Mouse (Mus musculus): ENCODE measurements around the gene Pold3. TPM values are rescaled to one million over a fixed set of nuclear protein-coding genes. Genes with fewer than 3 reads are reported as not detected.

The Pold3 gene
- total and polyA plus RNA-seq, 2 experiments from 2014 or later, result 14.6 to 21.0 TPM

- Histone ChIP-seq H3K9me3 (replicated peaks; ENCODE audit: control insufficient read depth, low read length) (no peaks in the 10 kb centered on the region), H3K9ac (replicated peaks; ENCODE audit: low read depth, low read length) (no peak overlapping the region), H3K4me3 (ENCODE audit: low read depth, low read length) (no peak overlapping the region), H3K4me2 (ENCODE audit: low read depth, low read length) (no peak overlapping the region), H3K27ac (ENCODE audit: low read depth) (no peak overlapping the region), H3K36me3 (replicated peaks; ENCODE audit: control insufficient read depth, insufficient read depth, low read length) (peaks cover 42% of the 10 kb centered on the region), H3K27me3 (ENCODE audit: control insufficient read depth, insufficient read depth, low read length) (no peaks in the 10 kb centered on the region), H3K4me1 (ENCODE audit: control insufficient read depth, insufficient read depth) (no peaks in the 10 kb centered on the region)
- 79% methylated on average over 7 of the region's 7 CpGs for WGBS
- ATAC-seq (ENCODE audit: insufficient read depth, low read depth), result no peak
- DNase-seq (ENCODE audit: low spot score), result no peak
- TF ChIP-seq EP300 (IDR thresholded peaks at IDR 0.05; ENCODE audit: low read depth) (no peak), CTCF (IDR thresholded peaks at IDR 0.05; ENCODE audit: low read depth) (no peak)
These were observed 7.5 kb downstream of the Pold3 start for GRCm38 (mm10) chr7:100113821-100114220.

GRCm38 (mm10) chr7:100111506-100111905 is 9.9 kb downstream of the Pold3 start:
- Histone ChIP-seq H3K27ac (ENCODE audit: low read depth) (no peak overlapping the region), H3K4me3 (ENCODE audit: low read depth, low read length) (no peak overlapping the region), H3K9me3 (replicated peaks; ENCODE audit: control insufficient read depth, low read length) (no peaks in the 10 kb centered on the region), H3K9ac (replicated peaks; ENCODE audit: low read depth, low read length) (no peak overlapping the region), H3K4me1 (ENCODE audit: control insufficient read depth, insufficient read depth) (no peaks in the 10 kb centered on the region), H3K27me3 (ENCODE audit: control insufficient read depth, insufficient read depth, low read length) (no peaks in the 10 kb centered on the region), H3K4me2 (ENCODE audit: low read depth, low read length) (no peak overlapping the region), H3K36me3 (replicated peaks; ENCODE audit: control insufficient read depth, insufficient read depth, low read length) (peaks cover 38% of the 10 kb centered on the region)
- TF ChIP-seq CTCF (IDR thresholded peaks at IDR 0.05; ENCODE audit: low read depth) (no peak), EP300 (IDR thresholded peaks at IDR 0.05; ENCODE audit: low read depth) (no peak)
- ATAC-seq (ENCODE audit: insufficient read depth, low read depth) (no peak), DNase-seq (ENCODE audit: low spot score) (no peak)
- WGBS, result 65% methylated on average over 10 of the region's 10 CpGs

GRCm38 (mm10) chr7:100108341-100108740 is 13.0 kb downstream of the Pold3 start:
- Histone ChIP-seq H3K27ac (ENCODE audit: low read depth) (no peak overlapping the region), H3K4me3 (ENCODE audit: low read depth, low read length) (no peak overlapping the region), H3K4me2 (ENCODE audit: low read depth, low read length) (no peak overlapping the region), H3K36me3 (replicated peaks; ENCODE audit: control insufficient read depth, insufficient read depth, low read length) (peaks cover 58% of the 10 kb centered on the region), H3K27me3 (ENCODE audit: control insufficient read depth, insufficient read depth, low read length) (no peaks in the 10 kb centered on the region), H3K9me3 (replicated peaks; ENCODE audit: control insufficient read depth, low read length) (no peaks in the 10 kb centered on the region), H3K4me1 (ENCODE audit: control insufficient read depth, insufficient read depth) (no peaks in the 10 kb centered on the region), H3K9ac (replicated peaks; ENCODE audit: low read depth, low read length) (no peak overlapping the region)
- DNase-seq (ENCODE audit: low spot score), result peak; percentile 51
- TF ChIP-seq CTCF (IDR thresholded peaks at IDR 0.05; ENCODE audit: low read depth), result peak; percentile 58
- no peak for TF ChIP-seq EP300 (IDR thresholded peaks at IDR 0.05; ENCODE audit: low read depth)
- WGBS, result 62% methylated on average over 3 of the region's 3 CpGs
- ATAC-seq (ENCODE audit: insufficient read depth, low read depth), result no peak

GRCm38 (mm10) chr7:100104677-100105076 is 16.7 kb downstream of the Pold3 start:
- Histone ChIP-seq H3K4me3 (ENCODE audit: low read depth, low read length) (no peak overlapping the region), H3K27me3 (ENCODE audit: control insufficient read depth, insufficient read depth, low read length) (no peaks in the 10 kb centered on the region), H3K9me3 (replicated peaks; ENCODE audit: control insufficient read depth, low read length) (no peaks in the 10 kb centered on the region), H3K4me2 (ENCODE audit: low read depth, low read length) (no peak overlapping the region), H3K27ac (ENCODE audit: low read depth) (no peak overlapping the region), H3K9ac (replicated peaks; ENCODE audit: low read depth, low read length) (no peak overlapping the region), H3K36me3 (replicated peaks; ENCODE audit: control insufficient read depth, insufficient read depth, low read length) (peaks cover 63% of the 10 kb centered on the region), H3K4me1 (ENCODE audit: control insufficient read depth, insufficient read depth) (no peaks in the 10 kb centered on the region)
- no peak for ATAC-seq (ENCODE audit: insufficient read depth, low read depth)
- DNase-seq (ENCODE audit: low spot score), result no peak
- TF ChIP-seq EP300 (IDR thresholded peaks at IDR 0.05; ENCODE audit: low read depth), result no peak
- TF ChIP-seq CTCF (IDR thresholded peaks at IDR 0.05; ENCODE audit: low read depth), result no peak
- 88% methylated on average over 4 of the region's 4 CpGs for WGBS

- no peak overlapping the region for H3K9ac ChIP-seq (replicated peaks; ENCODE audit: low read depth, low read length)
- no peak for ATAC-seq (ENCODE audit: insufficient read depth, low read depth)
- H3K27me3 ChIP-seq (ENCODE audit: control insufficient read depth, insufficient read depth, low read length), result no peaks in the 10 kb centered on the region
- H3K4me2 ChIP-seq (ENCODE audit: low read depth, low read length), result no peak overlapping the region
- WGBS, result 78% methylated on average over 5 of the region's 5 CpGs
- no peak overlapping the region for H3K4me3 ChIP-seq (ENCODE audit: low read depth, low read length)
- no peak overlapping the region for H3K27ac ChIP-seq (ENCODE audit: low read depth)
- no peak for TF ChIP-seq EP300 (IDR thresholded peaks at IDR 0.05; ENCODE audit: low read depth)
- TF ChIP-seq CTCF (IDR thresholded peaks at IDR 0.05; ENCODE audit: low read depth), result no peak
- no peak for DNase-seq (ENCODE audit: low spot score)
- H3K4me1 ChIP-seq (ENCODE audit: control insufficient read depth, insufficient read depth), result no peaks in the 10 kb centered on the region
- peaks cover 73% of the 10 kb centered on the region for H3K36me3 ChIP-seq (replicated peaks; ENCODE audit: control insufficient read depth, insufficient read depth, low read length)
- no peaks in the 10 kb centered on the region for H3K9me3 ChIP-seq (replicated peaks; ENCODE audit: control insufficient read depth, low read length)
These were observed 21.3 kb downstream of the Pold3 start for GRCm38 (mm10) chr7:100100031-100100595.

GRCm38 (mm10) chr7:100086891-100087290 is 34.5 kb downstream of the Pold3 start:
- Histone ChIP-seq H3K9ac (replicated peaks; ENCODE audit: low read depth, low read length) (no peak overlapping the region), H3K4me2 (ENCODE audit: low read depth, low read length) (no peak overlapping the region), H3K9me3 (replicated peaks; ENCODE audit: control insufficient read depth, low read length) (no peaks in the 10 kb centered on the region), H3K36me3 (replicated peaks; ENCODE audit: control insufficient read depth, insufficient read depth, low read length) (peaks cover 84% of the 10 kb centered on the region), H3K27ac (ENCODE audit: low read depth) (no peak overlapping the region), H3K4me3 (ENCODE audit: low read depth, low read length) (no peak overlapping the region), H3K27me3 (ENCODE audit: control insufficient read depth, insufficient read depth, low read length) (no peaks in the 10 kb centered on the region), H3K4me1 (ENCODE audit: control insufficient read depth, insufficient read depth) (no peaks in the 10 kb centered on the region)
- WGBS, result 91% methylated on average over 5 of the region's 5 CpGs
- TF ChIP-seq CTCF (IDR thresholded peaks at IDR 0.05; ENCODE audit: low read depth) (no peak), EP300 (IDR thresholded peaks at IDR 0.05; ENCODE audit: low read depth) (no peak)
- ATAC-seq (ENCODE audit: insufficient read depth, low read depth), result no peak
- DNase-seq (ENCODE audit: low spot score), result no peak
